ENCODE assay signal across 20 mouse cellular contexts in genomic region chr10:111695918-111696760, GRCm38 (mm10).
DNase-seq lines count a peak whose midpoint lies in the region; ATAC-seq lines count a peak whose summit lies in the region.
"Had no signal": no experiment of that assay in that cellular context is flagged by ENCODE, and none has a peak within 500 bp of the region (broad histone marks: within the 10 kb centered on the region; RNA-seq: fewer than 3 reads in every experiment).

No protein-coding gene starts in this region.

- H3K27ac ChIP-seq in kidney, embryonic 14.5 days (ENCODE audit: low read depth, low read length), result no peak overlapping the region; the same call in 1 of the 2 replicates
- peak overlapping the region; percentile 82 for H3K27ac ChIP-seq in lung, embryonic 15.5 days
- H3K27ac ChIP-seq in stomach, embryonic 15.5 days, result peak overlapping the region; percentile 52; the same call in 1 of the 2 replicates
- no peak overlapping the region for H3K27ac ChIP-seq in forebrain, embryonic 14.5 days (ENCODE audit: low read depth, low read length)
- H3K27ac ChIP-seq: embryonic facial prominence, embryonic 15.5 days; forebrain, embryonic 10.5 days; liver, embryonic 12.5 days; neural tube, embryonic 15.5 days had no signal

- H3K4me1 ChIP-seq in kidney, embryonic 14.5 days (ENCODE audit: control insufficient read depth, insufficient read depth, low read length), result peaks cover 27% of the 10 kb centered on the region
- peaks cover 21% of the 10 kb centered on the region for H3K4me1 ChIP-seq in lung, embryonic 15.5 days
- peaks cover 14% of the 10 kb centered on the region for H3K4me1 ChIP-seq in stomach, embryonic 15.5 days
- H3K4me1 ChIP-seq in forebrain, embryonic 14.5 days (ENCODE audit: control insufficient read depth, insufficient read depth, low read length), result peaks cover 3% of the 10 kb centered on the region; the same call in 1 of the 2 replicates
- H3K4me1 ChIP-seq: liver, embryonic 12.5 days had no signal

- peak; percentile 29 for DNase-seq in kidney, adult 11 months
- DNase-seq in kidney, postnatal 10 days, result no peak
- DNase-seq in forebrain, embryonic 14.5 days (ENCODE audit: low spot score), result no peak
- DNase-seq in ovary, postnatal 14 days (ENCODE audit: low spot score), result no peak
- DNase-seq: cerebellum, adult 9-11 months; embryo, embryonic 11 days; heart, postnatal 10 days; midbrain, embryonic 14.5 days; right cerebral cortex, postnatal 4 days; thymus, adult 2 months had no signal

- ATAC-seq in kidney, embryonic 14.5 days (ENCODE audit: low FRiP score, low TSS enrichment), result peak; percentile 71; the same call in 1 of the 2 replicates
- peak; percentile 95 for ATAC-seq in lung, embryonic 15.5 days (ENCODE audit: borderline replicate concordance, extremely low read depth, low FRiP score, low TSS enrichment)
- ATAC-seq in stomach, embryonic 15.5 days (ENCODE audit: insufficient read depth, low FRiP score, low read depth), result no peak
- ATAC-seq in forebrain, embryonic 14.5 days, result no peak
- ATAC-seq: activated CD4-positive, CD25-positive, alpha-beta regulatory T cell, adult 4 months; hindbrain, embryonic 16.5 days; liver, embryonic 12.5 days had no signal

- WGBS in kidney, embryonic 14.5 days, result 41% methylated on average over 4 of the region's 4 CpGs
- WGBS in lung, embryonic 15.5 days, result 43% methylated on average over 4 of the region's 4 CpGs
- 50% methylated on average over 4 of the region's 4 CpGs for WGBS in stomach, embryonic 15.5 days
- 89% methylated on average over 4 of the region's 4 CpGs for WGBS in forebrain, embryonic 14.5 days

- peaks cover 7% of the 10 kb centered on the region; the same call in 1 of the 2 replicates for H3K9me3 ChIP-seq in kidney, embryonic 14.5 days (ENCODE audit: control insufficient read depth, low read length)
- no peaks in the 10 kb centered on the region for H3K9me3 ChIP-seq in lung, embryonic 15.5 days
- no peaks in the 10 kb centered on the region for H3K9me3 ChIP-seq in stomach, embryonic 15.5 days
- no peaks in the 10 kb centered on the region for H3K9me3 ChIP-seq in forebrain, embryonic 14.5 days (replicated peaks; ENCODE audit: control insufficient read depth, low read length)
- H3K9me3 ChIP-seq: embryonic facial prominence, embryonic 15.5 days; forebrain, embryonic 10.5 days; liver, embryonic 12.5 days; neural tube, embryonic 15.5 days had no signal

- no peak overlapping the region for H3K4me2 ChIP-seq in kidney, embryonic 14.5 days (replicated peaks; ENCODE audit: low read depth, low read length)
- no peak overlapping the region for H3K4me2 ChIP-seq in lung, embryonic 15.5 days
- H3K4me2 ChIP-seq in stomach, embryonic 15.5 days, result no peak overlapping the region
- H3K4me2 ChIP-seq in forebrain, embryonic 14.5 days (ENCODE audit: low read length), result no peak overlapping the region
- H3K4me2 ChIP-seq: embryonic facial prominence, embryonic 15.5 days; liver, embryonic 12.5 days; neural tube, embryonic 15.5 days had no signal

- no peak overlapping the region for H3K9ac ChIP-seq in kidney, embryonic 14.5 days (ENCODE audit: low read depth, low read length)
- H3K9ac ChIP-seq in lung, embryonic 15.5 days, result no peak overlapping the region
- no peak overlapping the region for H3K9ac ChIP-seq in stomach, embryonic 15.5 days
- no peak overlapping the region for H3K9ac ChIP-seq in forebrain, embryonic 14.5 days (ENCODE audit: low read length)
- H3K9ac ChIP-seq: embryonic facial prominence, embryonic 15.5 days; liver, embryonic 12.5 days; neural tube, embryonic 15.5 days had no signal

- H3K27me3 ChIP-seq in kidney, embryonic 14.5 days (ENCODE audit: control insufficient read depth, insufficient read depth, low read length), result no peaks in the 10 kb centered on the region
- no peaks in the 10 kb centered on the region for H3K27me3 ChIP-seq in lung, embryonic 15.5 days
- H3K27me3 ChIP-seq in stomach, embryonic 15.5 days (replicated peaks), result no peaks in the 10 kb centered on the region
- no peaks in the 10 kb centered on the region for H3K27me3 ChIP-seq in forebrain, embryonic 14.5 days (replicated peaks; ENCODE audit: control insufficient read depth, insufficient read depth, low read length)
- H3K27me3 ChIP-seq: embryonic facial prominence, embryonic 15.5 days; liver, embryonic 12.5 days; neural tube, embryonic 15.5 days had no signal

- no peak overlapping the region for H3K4me3 ChIP-seq in kidney, embryonic 14.5 days (ENCODE audit: low read length)
- H3K4me3 ChIP-seq in lung, embryonic 15.5 days, result no peak overlapping the region
- H3K4me3 ChIP-seq in stomach, embryonic 15.5 days (replicated peaks), result no peak overlapping the region
- H3K4me3 ChIP-seq in forebrain, embryonic 14.5 days (ENCODE audit: low read depth, low read length), result no peak overlapping the region
- H3K4me3 ChIP-seq: embryonic facial prominence, embryonic 15.5 days; forebrain, embryonic 10.5 days; liver, embryonic 12.5 days; myocyte; neural tube, embryonic 15.5 days had no signal

- no peaks in the 10 kb centered on the region for H3K36me3 ChIP-seq in kidney, embryonic 14.5 days (ENCODE audit: control insufficient read depth, insufficient read depth, low read length)
- H3K36me3 ChIP-seq in lung, embryonic 15.5 days, result no peaks in the 10 kb centered on the region
- no peaks in the 10 kb centered on the region for H3K36me3 ChIP-seq in stomach, embryonic 15.5 days
- H3K36me3 ChIP-seq in forebrain, embryonic 14.5 days (ENCODE audit: control insufficient read depth, insufficient read depth, low read length), result no peaks in the 10 kb centered on the region
- H3K36me3 ChIP-seq: embryonic facial prominence, embryonic 15.5 days; forebrain, embryonic 10.5 days; liver, embryonic 12.5 days; neural tube, embryonic 15.5 days had no signal

Comparison
In these comparisons a context has a peak if more than half of its experiments do, and no peak if none do; other contexts are left out.
1. ATAC-seq: peak in kidney, embryonic 14.5 days (single experiment) and lung, embryonic 15.5 days (single experiment); none in stomach, embryonic 15.5 days (single experiment) and forebrain, embryonic 14.5 days (single experiment).
2. H3K27ac ChIP-seq: peak in lung, embryonic 15.5 days (single experiment) and stomach, embryonic 15.5 days (single experiment); none in kidney, embryonic 14.5 days (single experiment) and forebrain, embryonic 14.5 days (single experiment).